In the genomic region with DNA sequence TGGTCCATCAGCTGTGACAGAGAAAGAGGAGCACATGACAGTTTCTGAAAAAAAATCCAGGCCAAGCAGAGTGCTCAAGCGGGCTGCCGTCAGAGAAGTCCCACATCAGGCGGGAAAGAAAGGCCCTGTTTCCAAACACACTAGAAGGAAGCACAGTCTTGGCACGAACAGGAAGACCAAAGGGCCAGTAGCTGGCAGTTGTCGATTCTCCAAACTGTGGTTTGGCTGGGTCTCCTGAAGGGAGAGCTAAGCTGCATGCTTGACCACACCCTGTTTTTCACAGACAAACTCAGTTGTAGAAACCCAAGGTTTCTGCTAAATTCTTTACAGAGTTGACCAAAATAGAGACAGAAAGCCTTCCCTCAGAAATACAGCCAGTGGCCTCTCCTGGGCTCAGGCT, we compare ENCODE assay signal across 13 mouse cellular contexts. TPM values are rescaled to one million over a fixed set of nuclear protein-coding genes. Genes with fewer than 3 reads are reported as not detected.
DNase-seq lines count a peak whose midpoint lies in the region; ATAC-seq and TF ChIP-seq lines count a peak whose summit lies in the region.
"Had no signal": no experiment of that assay in that cellular context is flagged by ENCODE, and none has a peak within 500 bp of the region (broad histone marks: within the 10 kb centered on the region; RNA-seq: fewer than 3 reads in every experiment).

No protein-coding gene starts in this region.

- no peak overlapping the region for H3K4me3 ChIP-seq in lung, adult 2 months (replicated peaks; ENCODE audit: extremely low read depth, low read depth, low read length)
- H3K4me3 ChIP-seq in embryonic facial prominence, embryonic 15.5 days (replicated peaks) = no peak overlapping the region
- no peak overlapping the region for H3K4me3 ChIP-seq in lung, postnatal 0 days (ENCODE audit: low read depth, low read length)
- H3K4me3 ChIP-seq: limb, embryonic 13.5 days had no signal

- H3K36me3 ChIP-seq in embryonic facial prominence, embryonic 15.5 days = peaks cover 19% of the 10 kb centered on the region
- no peaks in the 10 kb centered on the region for H3K36me3 ChIP-seq in lung, postnatal 0 days (ENCODE audit: insufficient read depth, low read length)

- no peaks in the 10 kb centered on the region for H3K9me3 ChIP-seq in embryonic facial prominence, embryonic 15.5 days (replicated peaks)
- H3K9me3 ChIP-seq in lung, postnatal 0 days (ENCODE audit: low read length) = no peaks in the 10 kb centered on the region
- H3K9me3 ChIP-seq: limb, embryonic 13.5 days had no signal

- no peak for TF ChIP-seq EP300 in lung, postnatal 0 days (IDR thresholded peaks at IDR 0.05)

- peak overlapping the region; percentile 73 for H3K27ac ChIP-seq in embryonic facial prominence, embryonic 15.5 days (replicated peaks)
- H3K27ac ChIP-seq in lung, postnatal 0 days (ENCODE audit: low read length) = no peak overlapping the region
- H3K27ac ChIP-seq: limb, embryonic 13.5 days had no signal

- DNase-seq in lung, adult 18-20 months = peak; percentile 14 to 29
- DNase-seq in lung, adult 2 months = no peak
- peak; percentile 25 for DNase-seq in lung, postnatal 0 days (ENCODE audit: low spot score)
- DNase-seq in left cerebral cortex, adult 9 months (ENCODE audit: low spot score in 2 of 2) = no peak
- no peak for DNase-seq in layer of hippocampus, postnatal 25 days (ENCODE audit: extremely low spot score in 1 of 2, low spot score in 1 of 2)
- no peak for DNase-seq in thymus, adult 18-20 months
- DNase-seq: thymus, adult 2 months had no signal

- H3K4me2 ChIP-seq in embryonic facial prominence, embryonic 15.5 days (replicated peaks) = no peak overlapping the region
- H3K4me2 ChIP-seq in lung, postnatal 0 days (replicated peaks; ENCODE audit: low read depth, low read length) = no peak overlapping the region
- H3K4me2 ChIP-seq: limb, embryonic 13.5 days had no signal

- no peaks in the 10 kb centered on the region for H3K4me1 ChIP-seq in lung, adult 2 months (ENCODE audit: control insufficient read depth, insufficient read depth, low read length)
- peaks cover 11% of the 10 kb centered on the region; the same call in 1 of the 2 replicates for H3K4me1 ChIP-seq in embryonic facial prominence, embryonic 15.5 days
- no peaks in the 10 kb centered on the region for H3K4me1 ChIP-seq in lung, postnatal 0 days (ENCODE audit: insufficient read depth, low read depth, low read length)

- TF ChIP-seq CTCF in lung, adult 2 months (IDR thresholded peaks at IDR 0.05; ENCODE audit: insufficient read depth, low read length) = no peak
- TF ChIP-seq CTCF in lung, postnatal 0 days (IDR thresholded peaks at IDR 0.05) = no peak

- no peak for TF ChIP-seq POLR2A in lung, adult 2 months (IDR thresholded peaks at IDR 0.05; ENCODE audit: borderline replicate concordance, extremely low read depth, low read depth, low read length)

- H3K9ac ChIP-seq in embryonic facial prominence, embryonic 15.5 days = no peak overlapping the region
- H3K9ac ChIP-seq in lung, postnatal 0 days (replicated peaks; ENCODE audit: low read depth) = no peak overlapping the region
- H3K9ac ChIP-seq: limb, embryonic 13.5 days had no signal

- ATAC-seq in embryonic facial prominence, embryonic 15.5 days (ENCODE audit: insufficient number of reproducible peaks, low FRiP score, low TSS enrichment, low read depth) = peak; percentile 45
- 0 out of 2 replicates have a peak, but pooled peaks have one; percentile 15 for ATAC-seq in lung, postnatal 0 days
- ATAC-seq: forebrain, embryonic 16.5 days; inflammation-experienced regulatory T-cells, adult 6 months; Patski had no signal

- WGBS in lung, adult 2 months = 54% methylated on average over 5 of the region's 5 CpGs
- WGBS in embryonic facial prominence, embryonic 15.5 days = 70% methylated on average over 5 of the region's 5 CpGs
- WGBS in lung, postnatal 0 days = 54% methylated on average over 5 of the region's 5 CpGs

- no peaks in the 10 kb centered on the region for H3K27me3 ChIP-seq in embryonic facial prominence, embryonic 15.5 days
- no peaks in the 10 kb centered on the region for H3K27me3 ChIP-seq in lung, postnatal 0 days (replicated peaks; ENCODE audit: insufficient read depth, low read length)
- H3K27me3 ChIP-seq: CH12.LX; limb, embryonic 13.5 days; Patski had no signal

RNA-seq across cellular contexts. Expression of a gene that starts 32.8 kb away (rescaled TPM):
- polyA plus RNA-seq in lung, adult 2 months (2012; rRNA removed) = 23.1 and 23.4 TPM in 2 replicates
- polyA plus RNA-seq in embryonic facial prominence, embryonic 15.5 days (2015; fragmentation: Nextera tagmentation; extraction: Ambion mirVana) = 30.6 and 31.6 TPM in 2 replicates
- polyA plus RNA-seq in lung, postnatal 0 days (2015; fragmentation: Nextera tagmentation; extraction: Ambion mirVana) = 16.5 and 19.4 TPM in 2 replicates
- total RNA-seq in layer of hippocampus, postnatal 25 days (2021) = 10 to 100 TPM in 1 of 2 experiments, 1 to 10 TPM in 1; 9.0 to 14.8 TPM

RNA-seq across cellular contexts. Expression of a gene that starts 42.7 kb away (rescaled TPM):
- polyA plus RNA-seq in lung, adult 2 months (2012; rRNA removed) = 21.0 and 25.7 TPM in 2 replicates
- polyA plus RNA-seq in embryonic facial prominence, embryonic 15.5 days (2015; fragmentation: Nextera tagmentation; extraction: Ambion mirVana) = 42.7 and 43.0 TPM in 2 replicates
- 16.6 and 18.3 TPM in 2 replicates for polyA plus RNA-seq in lung, postnatal 0 days (2015; fragmentation: Nextera tagmentation; extraction: Ambion mirVana)
- total RNA-seq in layer of hippocampus, postnatal 25 days (2021) = 100 to 1,000 TPM in 1 of 2 experiments, 10 to 100 TPM in 1; 95.4 to 107 TPM

Comparison
In these comparisons a context has a peak if more than half of its experiments do, and no peak if none do; other contexts are left out.
1. DNase-seq: peak in lung, adult 18-20 months (2 of 2) and lung, postnatal 0 days (single experiment); none in lung, adult 2 months (single experiment), left cerebral cortex, adult 9 months (0 of 2), layer of hippocampus, postnatal 25 days (0 of 2) and thymus, adult 18-20 months (0 of 2).